Mouse (Mus musculus) yolk sac, embryonic 10.5 days (tissue): ENCODE results near the gene Prm2.

Experiments used
- DNase-seq: peaks from one replicate; pipeline ENCODE4 v3.0.0-alpha.2; 2017; ENCODE audit warnings: low spot score

Prm2 gene

DNA sequence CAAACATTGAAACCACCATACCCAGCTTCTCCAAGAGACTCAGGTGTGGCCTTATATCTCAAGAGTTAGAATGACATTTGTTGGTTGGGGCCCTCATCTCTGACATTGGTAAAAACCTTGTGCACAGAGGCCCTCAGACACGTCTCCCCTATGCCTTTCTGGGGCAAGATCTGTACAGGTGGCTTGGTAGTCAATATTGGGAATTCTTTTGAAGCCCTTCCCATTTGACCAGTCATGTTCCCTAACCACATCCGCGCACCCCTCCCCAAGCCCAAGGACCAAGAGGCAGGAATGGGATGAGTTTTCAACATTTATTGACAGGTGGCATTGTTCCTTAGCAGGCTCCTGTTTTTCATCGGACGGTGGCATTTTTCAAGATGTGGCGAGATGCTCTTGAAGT is at the start of gene Prm2:
Prm2 (minus strand) TSS at position 101 of the 400 bp plus-strand sequence.
- DNase-seq: no peak

DNA sequence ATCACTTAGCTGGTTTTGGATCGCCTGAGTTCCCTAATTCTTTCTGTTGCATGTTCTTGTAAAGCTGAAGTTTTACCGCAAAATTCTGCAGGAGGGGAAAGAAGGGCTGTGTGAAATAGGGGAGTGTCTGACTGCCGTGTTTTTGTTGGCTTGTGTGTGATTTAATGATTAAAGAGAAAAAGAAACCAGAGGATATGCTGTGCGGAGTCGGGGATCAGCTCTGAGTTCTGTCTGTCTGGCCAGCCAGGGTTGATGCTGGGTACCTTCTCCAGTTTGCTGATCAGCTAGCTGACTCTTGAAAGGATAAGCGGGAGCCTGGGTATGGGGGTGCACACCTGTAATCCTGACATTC is 48.4 kb upstream of the Prm2 start:
- no peak for DNase-seq

DNA sequence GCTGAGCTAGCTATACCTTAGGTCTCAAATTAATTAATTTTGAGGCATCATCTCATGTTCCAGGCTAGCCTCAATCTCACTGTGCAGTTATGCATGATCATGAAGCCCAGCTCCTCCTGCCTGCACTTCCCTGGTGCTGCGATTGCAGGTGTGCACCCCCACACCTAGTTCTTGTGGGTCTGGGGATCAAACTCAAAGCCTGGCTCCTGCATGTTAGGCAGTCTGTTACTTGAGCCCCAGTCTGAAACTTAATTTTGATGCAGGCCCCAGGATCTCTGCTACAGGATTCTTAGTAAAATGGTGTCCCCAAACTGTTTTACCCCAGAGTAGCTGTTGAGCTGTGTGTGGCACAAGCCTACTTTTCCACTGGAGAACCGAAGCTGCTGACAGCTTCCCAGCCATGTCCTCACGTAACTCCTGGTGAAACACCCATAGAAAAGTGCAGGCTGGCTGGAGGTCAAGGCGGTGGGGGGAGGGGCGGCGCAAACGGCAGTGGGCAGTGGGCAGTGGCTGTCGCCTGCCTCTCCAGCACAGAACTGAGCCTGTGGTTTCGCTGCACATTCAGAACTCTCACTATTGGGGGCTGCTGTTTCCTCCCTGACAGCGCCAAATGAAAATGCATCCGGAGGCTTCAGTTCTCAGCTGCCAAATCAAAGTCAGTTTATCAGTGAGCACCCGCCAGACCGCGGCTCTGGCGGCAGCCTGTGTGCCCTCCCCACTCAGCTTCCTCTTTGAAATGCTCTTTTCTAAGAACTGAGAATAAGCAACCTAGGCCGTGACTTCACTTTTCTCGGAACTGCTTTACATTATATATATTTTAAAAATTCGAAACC is 47.8 kb upstream of the Prm2 start:
- DNase-seq: peak; percentile 56

DNA sequence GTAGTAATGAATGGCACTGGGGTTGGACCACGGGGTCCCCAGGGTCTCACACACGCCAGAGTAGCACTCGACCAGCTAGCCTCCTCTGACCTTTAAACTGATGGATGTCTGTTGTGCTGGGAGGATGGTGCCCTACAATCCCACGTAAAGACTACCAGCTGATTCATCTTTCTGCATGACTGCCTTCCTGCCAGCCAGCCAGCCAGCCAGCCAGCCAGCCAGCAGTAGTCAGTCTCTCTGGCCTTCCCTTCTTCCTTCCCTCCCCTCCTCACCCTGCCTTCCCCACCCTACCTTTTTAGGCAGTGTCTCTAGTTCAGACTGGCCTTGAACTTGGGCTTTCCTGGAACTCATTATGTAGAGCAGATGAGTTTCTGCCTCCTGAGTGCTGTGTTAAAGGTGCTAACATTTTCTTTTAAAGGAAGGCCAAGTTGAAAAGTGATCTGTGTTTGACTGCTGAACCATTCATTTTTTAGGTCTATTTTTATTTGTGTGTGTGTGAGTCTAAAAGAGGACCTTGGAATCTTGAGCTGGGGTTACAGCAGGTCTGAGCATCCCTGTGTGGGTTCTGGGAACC is 46.4 kb upstream of the Prm2 start:
- no peak for DNase-seq

DNA sequence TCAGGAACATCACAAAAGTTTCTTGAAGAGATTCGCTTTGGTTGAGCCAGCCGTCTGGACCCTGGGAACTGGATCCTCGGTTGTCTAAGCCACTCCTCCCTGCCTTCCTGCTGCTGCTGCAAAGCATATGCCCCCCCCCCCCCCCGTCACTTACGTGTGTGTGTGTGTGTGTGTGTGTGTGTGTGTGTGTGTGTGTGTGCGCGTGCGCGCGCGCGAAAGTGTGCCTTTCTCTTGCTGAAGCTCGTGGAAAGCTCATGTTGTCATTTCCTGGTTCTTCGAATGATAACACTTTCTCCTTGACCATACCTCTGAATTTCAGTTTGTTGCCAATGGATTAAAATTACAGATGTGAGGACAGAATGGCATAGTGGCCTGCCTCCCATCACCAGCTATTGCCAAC is 44.1 kb upstream of the Prm2 start:
- DNase-seq: no peak

DNA sequence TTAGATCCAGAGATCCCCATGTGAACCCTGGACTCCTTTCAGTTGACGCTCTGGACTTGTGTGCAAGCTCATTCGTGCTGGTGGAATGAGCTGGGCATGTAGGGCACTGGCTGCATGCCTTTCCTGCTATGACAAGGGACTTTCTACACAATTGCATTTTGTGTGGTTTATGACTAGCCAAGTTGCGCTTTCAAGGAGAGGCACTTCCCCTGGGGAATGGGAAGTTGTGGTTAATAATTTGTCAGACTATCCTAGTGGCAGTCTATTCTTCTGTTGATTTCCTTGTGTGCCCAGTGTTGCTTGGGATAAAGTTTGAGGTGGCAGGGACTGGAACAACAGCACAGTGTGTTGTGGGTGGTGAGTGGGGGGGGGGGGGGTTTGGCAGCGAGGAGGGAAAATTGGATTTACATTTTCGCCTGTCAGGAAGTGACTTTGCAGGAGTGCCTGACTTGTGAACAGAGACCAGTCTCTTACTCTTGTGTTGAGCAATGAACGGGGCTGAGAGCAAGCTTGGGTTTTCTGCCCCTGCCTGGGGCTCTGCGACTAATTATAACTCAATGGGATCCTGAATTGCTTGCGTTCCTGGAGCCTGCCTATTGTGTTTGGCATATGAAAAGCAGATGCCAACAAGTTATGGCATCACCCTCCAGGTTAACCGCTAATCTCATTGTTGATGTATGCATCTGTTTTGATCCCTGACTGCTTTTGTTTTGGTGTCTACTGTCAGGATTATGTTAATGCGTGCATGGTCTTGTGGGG is 42.7 kb upstream of the Prm2 start:
- peak; percentile 56 for DNase-seq

DNA sequence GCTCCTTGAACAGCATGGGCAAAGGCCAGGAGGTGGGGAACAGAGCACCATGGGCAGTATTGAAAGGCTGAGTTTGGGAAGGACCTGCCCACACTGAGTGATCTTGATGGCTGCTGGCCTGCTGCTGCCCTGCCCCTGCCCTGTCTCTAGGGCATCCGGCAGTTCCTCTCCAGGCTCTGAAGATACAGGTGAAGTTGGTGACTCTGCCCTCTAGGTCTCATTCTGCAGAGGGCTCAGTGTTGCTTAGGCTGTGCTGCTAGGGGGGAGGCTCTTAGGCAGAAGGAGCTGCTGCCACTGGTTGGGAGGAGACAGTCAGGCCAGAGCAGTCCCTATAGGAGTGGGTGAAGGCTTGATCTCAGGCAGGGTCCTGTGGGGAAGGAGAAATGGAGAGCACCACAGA is 42.0 kb upstream of the Prm2 start:
- DNase-seq: no peak

DNA sequence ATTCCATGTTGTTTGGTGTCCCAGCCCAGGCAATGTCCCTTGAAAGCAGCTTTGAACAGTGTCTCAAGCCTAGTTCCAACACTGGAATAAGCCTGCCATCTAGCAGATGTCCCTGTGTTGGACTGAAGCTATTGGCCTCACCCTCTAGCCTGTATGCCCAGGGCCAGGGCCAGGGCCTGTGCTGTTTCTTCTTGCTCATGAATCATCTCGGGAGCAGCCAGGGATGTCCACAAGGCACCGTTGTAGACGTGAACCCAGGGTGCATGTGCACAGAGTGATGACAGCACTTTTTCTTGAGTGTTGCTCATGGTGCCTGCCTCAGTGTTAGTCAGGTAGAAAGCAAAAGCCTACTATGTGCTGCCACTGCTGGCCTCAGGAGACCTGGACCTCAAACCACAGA is 41.3 kb upstream of the Prm2 start:
- DNase-seq: no peak

DNA sequence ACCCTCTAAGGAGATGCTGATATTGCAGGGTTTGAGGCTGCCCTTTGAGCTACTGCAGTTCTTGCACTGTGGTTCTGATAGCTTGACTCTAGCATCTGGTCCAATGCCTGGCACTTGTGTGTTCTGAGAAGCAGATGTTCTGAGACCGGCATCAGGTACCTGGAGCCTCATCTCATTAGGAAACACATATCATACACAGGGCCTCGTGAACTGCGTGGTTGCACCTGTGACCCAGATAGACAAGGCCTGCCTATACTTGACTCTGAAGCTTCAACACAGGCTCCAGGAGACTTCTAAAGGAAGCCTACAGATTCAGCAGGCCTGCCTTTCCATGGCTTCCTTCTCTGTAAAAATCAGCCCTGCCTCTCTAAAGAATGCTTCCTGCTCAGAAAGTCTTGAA is 40.5 kb upstream of the Prm2 start:
- no peak for DNase-seq

DNA sequence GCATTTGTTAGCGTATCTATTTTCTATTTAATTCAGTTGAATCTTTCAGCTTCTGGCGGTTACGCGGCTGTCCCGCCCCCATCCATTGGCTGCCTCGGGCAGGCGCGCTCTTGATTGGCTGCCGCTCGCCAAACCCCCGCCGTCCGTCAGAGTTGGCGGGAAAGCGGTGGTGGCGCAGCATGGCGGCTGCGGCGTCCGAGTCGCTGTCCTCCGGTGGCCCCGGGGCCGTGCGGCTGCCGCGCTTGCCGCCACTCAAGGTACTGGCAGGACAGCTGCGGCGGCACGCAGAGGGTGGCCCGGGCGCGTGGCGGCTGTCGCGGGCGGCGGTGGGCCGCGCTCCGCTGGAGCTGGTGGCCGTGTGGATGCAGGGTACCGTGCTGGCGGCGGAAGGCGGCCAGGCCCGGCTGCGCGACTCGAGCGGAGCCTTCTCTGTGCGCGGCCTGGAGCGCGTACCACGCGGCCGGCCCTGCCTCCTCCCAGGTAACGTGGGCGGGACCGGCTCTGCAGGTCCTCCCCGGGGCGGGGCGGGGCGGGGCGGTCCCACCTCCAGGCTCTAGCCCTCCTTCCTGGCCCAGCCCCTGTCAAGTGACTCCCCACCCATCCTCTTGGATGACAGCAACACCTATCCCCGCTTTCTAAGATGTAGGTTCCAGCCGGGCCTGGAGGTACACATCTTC is 39.1 kb upstream of the Prm2 start, which contains the start of gene Rmi2:
Rmi2 (plus strand) TSS at position 149 of the 677 bp plus-strand sequence.
- DNase-seq: peak; percentile 92

DNA sequence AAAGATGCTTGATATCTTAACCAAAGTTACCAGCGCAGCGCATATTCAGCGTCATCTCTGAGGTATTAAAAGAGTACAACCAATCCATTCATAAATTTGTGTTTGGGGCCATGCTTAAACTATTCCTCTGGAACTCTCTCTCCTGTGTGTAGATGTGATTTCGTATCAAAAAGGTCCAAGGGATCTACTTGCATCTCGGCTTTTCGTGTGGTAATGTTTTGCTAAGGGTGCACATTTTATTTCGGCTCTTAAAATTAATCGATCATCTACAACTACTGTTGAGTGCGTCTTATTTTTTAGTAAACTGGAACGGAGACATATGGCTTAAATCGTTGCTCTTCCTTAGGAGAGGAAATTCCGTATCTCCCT is 38.6 kb upstream of the Prm2 start:
- peak; percentile 20 for DNase-seq

DNA sequence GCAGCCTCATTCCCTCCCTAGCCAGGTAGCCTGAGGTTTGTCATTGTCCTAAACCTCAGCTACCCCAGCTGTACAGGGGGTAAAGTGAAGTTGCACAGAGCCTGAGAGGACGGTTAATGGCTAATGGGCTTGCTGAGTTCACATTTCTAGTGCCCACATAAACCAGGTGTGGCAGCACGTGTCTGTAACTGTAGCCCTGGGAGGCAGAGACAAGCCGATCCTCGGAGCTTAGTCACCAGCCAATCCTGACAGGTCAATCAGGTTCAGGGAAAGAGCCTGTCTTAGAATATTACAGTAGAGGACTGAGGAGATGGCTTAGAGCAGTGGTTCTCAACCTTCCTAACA is 32.5 kb upstream of the Prm2 start:
- DNase-seq: no peak

DNA sequence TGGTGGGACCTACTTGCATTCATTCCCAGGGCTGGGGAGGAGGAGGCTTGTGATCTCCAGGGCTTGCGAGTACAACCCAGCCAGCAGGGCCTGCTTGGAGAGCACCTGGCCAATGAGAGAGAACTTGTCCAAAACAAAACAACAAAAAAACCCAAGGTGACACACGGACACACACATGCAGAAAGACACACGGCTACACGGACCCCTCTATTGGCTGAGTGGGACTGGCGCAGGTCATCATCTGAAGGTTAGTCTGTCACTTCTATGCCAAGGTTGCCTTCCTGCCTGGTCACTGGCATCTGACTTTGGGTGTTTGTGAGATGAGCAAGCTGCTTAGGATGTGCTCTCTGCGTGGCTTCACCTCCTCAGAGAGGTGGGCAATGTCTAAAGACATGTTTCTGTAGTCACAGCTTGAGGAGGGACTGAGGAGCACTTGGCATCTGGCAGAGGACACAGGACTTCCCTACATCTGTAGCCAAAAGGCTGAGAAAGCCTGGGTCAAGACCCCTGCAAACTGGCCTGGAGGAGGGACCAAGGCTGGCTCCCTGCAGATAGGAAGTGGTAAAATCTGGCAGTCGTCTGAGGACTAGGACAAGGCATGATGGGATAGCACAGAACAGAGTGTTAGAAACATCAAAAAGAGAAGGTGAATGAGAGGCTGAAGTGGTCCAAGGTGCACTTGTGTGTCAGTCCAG is 32.0 kb upstream of the Prm2 start:
- DNase-seq: no peak

DNA sequence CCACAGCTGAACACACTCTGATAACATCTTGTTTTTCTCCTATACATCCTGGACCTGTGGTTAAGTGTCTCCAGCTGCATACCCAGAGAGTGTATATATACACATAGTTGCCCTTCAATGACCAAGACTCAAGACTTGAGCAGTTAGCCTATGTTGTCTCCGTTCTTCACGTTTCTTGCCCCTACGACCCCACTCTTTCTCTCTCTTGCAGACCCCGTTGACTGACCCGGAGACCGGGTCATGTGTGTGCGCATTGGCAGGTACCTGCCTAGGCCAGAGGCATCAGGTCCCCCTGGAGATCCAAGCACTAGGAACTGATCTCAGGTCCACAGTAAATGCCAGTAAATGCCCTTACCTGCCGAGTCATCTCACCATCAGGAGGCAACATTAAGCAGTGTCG is 31.3 kb upstream of the Prm2 start:
- DNase-seq: no peak

DNA sequence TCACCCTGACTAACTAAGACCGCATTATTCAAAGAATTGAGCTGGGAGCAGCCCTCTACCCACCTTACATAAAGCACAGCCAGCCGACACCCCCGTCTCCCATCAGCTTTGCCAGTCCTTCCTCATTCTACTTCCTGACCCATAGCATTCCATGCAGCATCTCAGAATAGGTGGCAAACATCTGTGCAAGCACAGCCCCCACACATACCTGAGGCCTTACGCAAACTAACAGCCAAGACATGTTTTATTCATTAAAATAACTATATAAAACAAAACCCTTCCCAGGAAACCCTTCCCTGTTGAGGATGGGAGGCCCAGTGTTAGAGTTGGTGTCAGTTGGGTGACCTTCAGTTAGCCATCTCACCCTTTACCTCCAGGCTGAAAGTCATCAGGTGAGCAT is 29.9 kb upstream of the Prm2 start:
- DNase-seq: no peak

DNA sequence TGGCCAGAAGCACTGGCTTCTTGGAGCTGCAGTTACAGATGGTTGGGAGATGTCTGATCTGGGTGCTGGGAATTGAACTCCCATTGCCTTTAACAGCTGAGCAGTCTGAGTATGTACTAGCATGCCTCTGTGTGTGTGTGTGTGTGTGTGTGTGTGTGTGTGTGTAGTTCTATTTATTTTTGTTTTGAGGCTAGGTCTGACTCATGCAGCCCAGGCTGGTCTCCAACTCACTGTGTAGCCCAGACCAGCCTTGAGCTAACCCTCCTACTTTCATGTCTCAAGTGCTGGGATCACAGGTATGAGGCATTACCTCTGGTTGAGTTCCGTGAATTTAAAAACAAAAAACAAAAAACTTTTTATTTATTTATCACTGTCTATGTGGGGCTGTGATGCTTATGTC is 28.6 kb upstream of the Prm2 start:
- DNase-seq: no peak

DNA sequence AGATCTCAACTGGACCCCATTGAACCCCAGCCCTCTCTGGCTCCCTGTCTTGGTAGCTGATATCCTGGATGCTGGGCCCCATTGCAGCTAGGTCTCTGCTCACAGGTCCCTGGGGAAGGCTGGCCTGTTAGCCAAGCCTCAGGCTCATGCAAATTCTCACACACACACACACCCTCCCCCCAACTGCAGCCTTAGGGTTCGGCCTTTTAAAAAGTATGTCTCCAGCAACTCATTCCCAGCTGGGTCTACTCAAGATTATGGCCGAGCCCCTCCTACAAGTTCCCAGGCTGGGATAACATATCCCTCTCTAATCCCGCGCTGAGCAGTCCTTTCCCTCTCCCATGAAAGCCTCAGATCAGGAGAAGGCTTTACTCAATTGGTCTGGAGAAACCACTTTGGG is 25.5 kb upstream of the Prm2 start:
- DNase-seq: no peak

DNA sequence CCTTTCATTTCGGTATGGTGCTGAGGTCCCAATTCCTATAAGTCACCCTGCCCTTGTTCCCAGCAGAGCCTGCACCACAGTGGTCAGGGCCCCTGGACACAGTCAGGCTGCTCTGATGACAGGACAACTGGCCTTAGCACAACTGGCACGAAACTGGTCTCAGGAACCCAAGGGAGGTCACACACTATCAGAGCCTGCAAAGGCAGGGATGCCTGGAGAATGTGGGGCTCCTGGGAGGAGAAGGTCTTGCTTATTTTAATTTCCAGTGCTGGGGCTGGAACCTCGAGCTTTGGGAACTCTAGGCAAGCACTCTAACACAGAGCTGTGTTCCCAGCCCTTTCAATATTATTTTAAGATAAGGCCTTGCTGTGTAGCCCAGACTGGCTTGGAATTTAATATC is 24.0 kb upstream of the Prm2 start:
- no peak for DNase-seq

DNA sequence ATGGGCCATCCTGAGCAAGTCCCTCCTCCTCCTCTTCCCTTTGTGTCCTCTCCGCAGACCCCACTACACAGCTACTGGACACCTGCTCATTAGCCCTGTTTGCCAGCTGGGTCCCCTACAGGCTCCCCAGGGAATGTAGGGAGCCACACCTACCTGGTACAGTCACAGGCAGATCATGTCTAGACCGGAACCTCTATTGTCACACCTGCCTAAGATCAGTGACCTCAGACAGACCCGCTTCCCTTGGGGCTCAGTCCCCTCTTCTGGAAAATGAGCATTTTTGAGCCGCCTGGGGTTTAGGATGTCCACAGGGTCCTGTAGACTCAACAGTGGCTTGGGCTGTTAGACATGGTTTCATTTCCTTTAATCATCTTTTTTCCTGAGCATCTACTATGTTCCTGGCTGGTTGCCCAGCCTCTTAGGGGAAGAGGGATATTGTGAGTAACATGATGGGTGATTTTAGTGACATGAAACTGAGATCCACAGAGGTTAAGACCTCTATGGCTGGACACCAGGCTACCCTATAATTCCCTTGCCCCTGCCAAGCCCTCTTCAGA is 22.7 kb upstream of the Prm2 start:
- DNase-seq: no peak

DNA sequence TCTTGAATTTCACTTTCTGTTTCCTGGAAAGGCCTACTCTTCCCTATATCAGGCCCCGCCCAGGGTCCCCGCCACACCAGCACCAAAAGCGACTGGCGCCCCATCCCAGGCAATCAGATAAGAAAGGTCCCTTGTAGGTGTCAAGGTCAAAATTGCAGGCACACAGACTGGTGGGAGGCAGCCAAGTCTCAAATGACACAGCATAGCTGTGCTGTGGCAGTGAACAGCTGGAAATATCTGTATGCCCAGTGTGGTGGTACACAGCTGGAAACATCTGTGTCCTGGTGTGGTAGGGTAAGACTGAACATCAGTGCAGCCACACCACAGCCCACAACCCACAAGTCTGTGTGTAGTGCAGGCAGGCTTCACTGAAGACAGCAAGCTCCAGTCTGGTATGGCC is 18.9 kb upstream of the Prm2 start:
- no peak for DNase-seq

DNA sequence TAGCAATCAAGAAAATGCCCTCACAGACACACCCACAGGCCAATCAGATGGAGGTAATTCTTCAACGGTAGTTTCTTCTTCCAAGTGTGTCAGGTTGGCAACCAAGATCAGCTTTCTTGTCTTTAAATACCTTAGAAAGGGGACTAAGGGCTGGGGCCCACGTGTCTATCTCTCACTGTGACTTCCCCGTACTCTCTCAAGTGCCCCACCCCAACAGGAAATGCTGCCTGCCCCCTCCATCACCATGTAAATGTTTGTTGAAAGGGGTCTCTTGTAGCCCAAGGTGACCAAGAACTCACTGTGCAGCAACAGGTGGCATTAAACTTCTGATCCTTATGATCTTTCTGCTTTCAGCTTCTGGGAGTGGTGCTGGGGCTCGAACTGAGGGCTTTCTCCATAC is 17.8 kb upstream of the Prm2 start:
- no peak for DNase-seq

DNA sequence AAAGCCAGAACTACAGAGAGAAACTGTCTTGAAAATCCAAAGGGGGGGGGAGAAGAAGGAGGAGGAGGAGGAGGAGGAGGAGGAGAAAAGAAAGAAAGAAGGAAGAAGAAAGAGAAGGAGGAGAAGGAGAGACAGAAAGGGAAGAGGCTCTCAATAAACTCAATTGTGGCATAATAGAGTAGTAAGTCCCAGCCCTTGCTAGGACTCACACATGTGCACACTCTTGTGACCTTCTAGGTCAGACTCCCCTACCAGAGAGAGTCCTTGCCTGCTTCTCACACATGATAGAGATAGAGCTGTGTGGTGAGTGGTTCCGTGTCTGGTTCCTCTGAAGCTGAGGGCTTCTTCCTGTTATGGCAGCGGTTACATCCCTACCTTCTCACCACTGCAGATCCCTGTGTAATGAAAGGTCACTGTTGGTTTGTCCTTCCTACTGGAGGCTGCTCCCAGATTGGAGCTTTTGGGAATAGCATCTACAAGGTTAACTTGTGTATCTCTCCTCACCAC is 17.0 kb upstream of the Prm2 start, which contains the start of gene Gm11172:
Gm11172 (plus strand) TSS at position 51 of the 507 bp plus-strand sequence.
- DNase-seq: no peak
